Mouse (Mus musculus): ENCODE measurements at regions not wholly inside any gene's neighbourhood (a gene's known extent, or its start where the extent isn't known, plus 50 kb on each side); places are given as distances from the start of the nearest gene placed in this dataset.

DNA sequence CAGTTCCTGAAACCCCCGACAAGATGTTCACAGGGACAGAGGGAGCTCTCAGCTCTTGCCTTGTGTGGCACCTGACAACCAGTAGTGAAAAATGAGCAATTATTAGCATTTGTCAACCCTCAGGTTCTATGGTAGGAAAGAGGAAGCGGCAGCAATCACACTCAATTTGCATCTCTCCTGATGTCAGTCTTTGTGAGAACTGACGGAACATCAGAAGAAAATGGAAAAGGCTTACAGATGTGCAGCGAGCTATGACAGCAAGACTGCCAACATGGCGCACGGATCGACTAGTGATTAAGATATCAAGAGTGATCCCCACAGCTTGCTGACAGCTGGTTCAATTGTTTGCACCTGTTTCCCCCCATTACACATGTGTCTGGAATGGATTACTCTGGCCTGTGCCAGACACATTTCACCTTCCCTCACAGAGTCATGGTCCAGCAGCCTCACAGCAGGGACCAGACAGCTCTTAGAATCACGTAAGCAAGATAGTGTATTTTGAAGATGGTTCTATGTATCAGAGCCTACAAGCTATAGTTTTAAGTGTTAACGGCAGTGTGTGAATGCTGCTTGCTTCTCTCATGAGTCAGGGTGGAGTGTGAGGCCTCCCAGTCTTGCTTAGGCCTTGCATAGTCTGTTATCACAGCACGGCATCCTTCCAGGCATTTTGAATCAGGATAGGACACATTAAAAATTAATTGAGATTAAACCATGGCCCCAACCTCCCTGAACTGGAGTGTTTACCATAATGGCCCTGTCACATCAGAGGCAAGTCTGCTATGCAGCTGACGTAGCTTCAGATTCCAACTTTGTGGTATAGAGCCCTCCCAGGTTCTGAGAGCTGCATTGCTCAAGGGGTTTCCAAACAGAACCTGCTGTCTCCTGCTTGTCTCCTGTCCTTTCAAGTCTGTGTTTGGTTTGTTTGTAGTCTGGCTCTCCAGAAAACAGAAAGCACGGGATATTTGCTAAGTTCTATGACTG is 2258.0 kb downstream of the 4930444P10Rik start:
- no peak for DNase-seq (ENCODE audit: low read depth, low spot score)

DNA sequence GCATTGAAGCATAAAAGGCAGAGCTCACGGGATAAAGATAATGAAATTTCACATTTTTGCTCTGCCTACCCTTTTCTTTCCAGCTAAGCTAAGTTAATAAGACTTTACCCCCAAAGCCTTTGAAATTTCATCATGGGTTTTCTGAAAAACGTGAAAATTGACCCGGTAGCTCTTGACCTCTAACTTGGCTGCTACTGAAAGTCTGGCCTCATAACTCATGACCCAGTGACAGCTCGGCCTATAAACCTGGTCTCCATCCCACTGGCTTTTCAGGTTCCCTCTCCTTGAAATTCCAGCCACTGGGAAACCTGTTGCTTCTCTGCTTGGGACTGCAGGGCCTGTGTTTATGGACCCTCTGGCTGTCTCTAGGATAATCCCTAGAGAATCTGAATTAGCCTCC is 2285.3 kb downstream of the 4930444P10Rik start:
- no peak for DNase-seq (ENCODE audit: low read depth, low spot score)

DNA sequence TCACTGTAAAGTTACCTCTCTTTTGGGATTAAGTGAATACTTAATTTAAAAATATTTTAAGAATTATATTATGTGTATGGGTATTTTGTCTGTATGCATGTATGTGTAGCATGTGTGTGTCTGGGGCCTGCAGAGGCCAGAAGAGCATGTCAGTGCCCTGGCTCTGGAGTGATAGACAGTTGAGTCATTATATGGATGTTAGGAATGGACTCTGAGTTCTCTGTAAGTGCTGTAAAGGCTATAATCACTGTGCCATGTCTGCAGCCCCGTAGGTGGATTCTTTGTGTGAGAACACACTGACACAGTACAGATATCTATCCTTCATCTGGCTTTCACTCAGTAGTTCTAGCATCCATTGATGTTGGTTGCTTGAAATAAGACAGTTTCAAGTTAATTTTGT is 2292.7 kb downstream of the 4930444P10Rik start:
- no peak for DNase-seq (ENCODE audit: low read depth, low spot score)

DNA sequence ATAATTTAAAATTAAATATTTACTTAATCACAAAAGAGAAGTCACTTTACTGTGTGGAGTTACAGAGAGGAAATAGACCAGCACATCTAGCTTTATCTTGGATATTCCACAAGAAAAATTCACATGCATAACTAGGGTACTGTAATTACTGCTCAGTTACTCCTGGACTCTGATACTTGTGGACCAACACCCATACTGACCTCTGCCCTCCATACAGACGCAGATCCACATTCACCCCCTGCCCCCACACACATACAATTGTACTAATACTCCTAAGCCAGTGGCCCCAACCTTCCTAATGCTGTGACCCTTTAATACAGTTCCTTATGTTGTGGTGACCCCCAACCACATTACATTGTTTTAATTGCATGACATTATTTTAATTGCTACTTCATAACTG is 2294.3 kb downstream of the 4930444P10Rik start:
- no peak for DNase-seq (ENCODE audit: low read depth, low spot score)

DNA sequence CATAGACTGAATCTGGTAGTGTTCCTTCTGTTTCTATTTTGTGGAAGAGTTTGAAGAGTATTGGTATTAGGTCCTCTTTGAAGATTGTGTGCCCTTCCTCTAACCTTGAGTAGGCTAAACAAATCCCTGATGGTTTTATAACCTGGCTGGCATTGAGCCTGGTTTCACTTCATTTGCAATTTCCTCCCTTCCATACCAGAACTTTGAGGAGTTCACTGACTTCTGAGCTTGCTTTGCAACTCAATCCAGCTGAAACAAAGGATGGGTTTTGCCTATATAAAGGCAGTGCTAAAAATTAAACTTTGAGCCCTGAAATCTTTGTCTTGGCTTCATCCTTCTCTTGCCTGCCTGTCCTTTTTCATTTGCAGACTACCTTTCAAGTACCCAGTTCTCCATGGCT is 2297.9 kb downstream of the 4930444P10Rik start:
- no peak for DNase-seq (ENCODE audit: low read depth, low spot score)

DNA sequence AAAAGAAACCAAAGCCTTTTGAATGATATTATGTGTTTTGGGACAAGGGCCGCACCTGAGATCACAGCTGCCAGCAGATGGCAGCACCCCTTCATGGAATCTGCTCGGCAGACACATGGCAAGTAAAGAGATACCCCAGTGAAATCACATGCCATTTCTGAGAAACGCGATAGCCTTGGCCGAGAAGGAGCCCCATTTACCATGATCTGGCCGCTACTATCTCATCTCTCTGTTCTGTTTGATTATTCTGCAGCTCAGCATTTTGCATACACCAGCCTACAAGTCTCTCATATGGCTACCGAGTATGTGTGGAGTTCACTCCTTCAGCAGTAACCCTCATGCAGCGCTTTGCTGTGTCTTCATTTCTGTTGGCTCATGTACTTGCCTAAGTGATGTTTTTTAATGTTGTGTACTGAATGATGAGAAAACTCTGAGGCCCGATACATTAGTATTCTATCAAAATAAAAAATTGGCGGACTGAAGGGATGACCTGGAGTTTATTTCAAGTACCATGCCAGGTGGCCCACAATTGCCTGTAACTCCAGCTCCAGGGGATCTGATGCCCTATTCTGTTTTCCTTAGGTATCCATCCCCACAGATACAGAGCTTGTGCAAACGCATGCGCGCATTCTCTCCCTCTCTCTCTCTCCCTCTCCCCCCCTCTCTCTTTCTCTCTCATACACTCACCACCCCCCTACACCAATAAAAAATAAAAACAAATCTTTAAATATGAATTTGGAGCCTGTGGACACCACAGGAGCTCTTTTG is 2303.6 kb downstream of the 4930444P10Rik start:
- DNase-seq (ENCODE audit: low read depth, low spot score), result peak; percentile 67

DNA sequence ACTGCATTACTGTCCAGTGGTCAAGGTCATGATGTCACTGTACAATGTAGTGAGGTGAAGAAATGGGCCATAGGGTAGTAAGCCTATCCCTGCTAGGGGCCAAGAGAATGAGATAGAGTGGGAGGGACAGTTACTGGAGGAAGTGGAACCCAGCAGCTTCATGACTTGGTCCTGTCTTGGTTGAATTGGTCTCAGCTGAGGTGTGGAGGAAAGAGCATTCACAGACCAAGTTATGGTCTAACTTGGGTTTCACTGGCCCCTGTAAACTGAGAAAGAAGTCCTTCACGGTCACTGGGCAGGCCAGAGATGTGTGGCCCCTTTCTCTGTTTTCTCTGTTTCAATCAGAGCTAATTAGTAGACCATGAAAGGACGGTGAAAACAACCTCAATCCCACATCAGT is 2306.1 kb downstream of the 4930444P10Rik start:
- DNase-seq (ENCODE audit: low read depth, low spot score), result no peak

DNA sequence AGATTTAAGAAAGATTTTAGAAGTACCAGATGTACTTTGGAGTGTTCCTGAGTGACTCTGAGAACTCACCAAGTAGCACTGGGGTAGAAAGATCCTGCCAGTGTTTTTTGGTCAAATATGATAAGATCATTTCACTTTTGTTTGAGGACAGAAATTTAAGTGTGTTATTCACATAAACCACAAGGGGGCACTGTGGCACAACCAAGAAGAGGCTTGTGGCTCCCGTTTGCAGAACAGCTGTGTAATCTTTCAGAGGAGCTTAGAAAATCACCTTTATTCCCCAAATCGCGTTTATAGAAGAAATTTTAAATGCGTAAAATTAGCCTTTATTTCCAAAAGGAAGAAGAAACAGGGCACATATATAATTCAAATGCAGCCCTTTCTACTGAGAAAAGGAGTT is 2308.7 kb downstream of the 4930444P10Rik start:
- peak; percentile 50 for DNase-seq (ENCODE audit: low read depth, low spot score)

DNA sequence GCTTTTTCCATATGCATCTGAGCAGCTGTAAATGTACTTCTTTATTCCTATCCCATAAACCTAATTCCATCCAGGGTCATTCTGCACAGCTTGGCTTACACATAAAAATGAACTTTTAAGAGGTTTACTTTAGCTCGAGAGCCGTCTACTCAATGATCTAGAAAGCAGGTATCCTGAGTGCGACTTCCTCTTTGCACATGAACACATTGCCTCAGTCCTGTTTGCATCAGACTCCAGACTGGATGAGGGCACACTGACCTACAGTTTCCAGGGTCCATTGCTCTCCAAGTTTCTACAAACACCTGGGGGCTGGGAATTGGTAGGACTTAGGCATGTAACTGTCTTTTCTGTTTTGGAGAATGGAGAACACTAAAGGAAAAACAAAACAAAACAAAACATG is 2310.5 kb downstream of the 4930444P10Rik start:
- DNase-seq (ENCODE audit: low read depth, low spot score), result no peak

DNA sequence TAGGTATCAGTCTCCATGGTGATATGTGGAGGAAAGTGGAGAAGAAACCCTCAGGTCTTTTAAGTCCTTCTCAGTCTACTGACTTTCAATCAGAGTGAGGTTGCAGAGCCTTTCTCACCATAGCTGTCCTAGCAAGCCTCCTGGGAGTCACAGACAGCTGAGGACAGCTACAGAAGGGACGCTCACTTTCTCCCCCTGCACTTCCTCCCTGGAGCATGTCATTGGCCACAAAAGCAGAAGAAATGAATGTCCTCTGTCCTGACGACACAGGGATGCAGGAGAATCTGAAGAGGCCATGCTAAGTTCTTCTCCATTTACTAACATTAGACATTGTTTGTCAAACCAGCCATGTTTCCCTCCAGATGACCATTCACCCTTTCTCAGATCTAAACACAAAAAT is 2321.0 kb downstream of the 4930444P10Rik start:
- DNase-seq (ENCODE audit: low read depth, low spot score), result no peak

DNA sequence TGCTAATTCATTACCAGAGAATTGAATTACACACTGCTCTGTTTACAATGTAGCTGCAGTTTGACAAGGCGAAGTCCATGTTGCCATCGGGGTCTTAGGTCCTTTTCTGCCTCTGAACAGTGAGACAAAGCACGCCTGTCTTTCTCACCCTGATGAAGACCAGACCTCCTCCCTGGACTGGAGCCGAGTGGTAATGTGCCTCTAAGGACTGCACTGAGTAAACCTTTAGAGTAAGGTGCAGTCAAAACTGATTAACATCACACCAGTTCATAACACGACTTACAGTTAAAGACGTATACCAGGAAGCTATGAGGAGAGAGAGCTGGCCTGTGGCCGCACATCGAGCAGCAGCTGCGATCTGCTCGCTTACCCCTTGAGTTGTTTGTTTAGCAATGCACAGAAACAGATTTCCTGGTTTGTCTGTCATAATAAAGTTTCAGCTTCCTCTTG is 2322.1 kb downstream of the 4930444P10Rik start:
- DNase-seq (ENCODE audit: low read depth, low spot score), result no peak

DNA sequence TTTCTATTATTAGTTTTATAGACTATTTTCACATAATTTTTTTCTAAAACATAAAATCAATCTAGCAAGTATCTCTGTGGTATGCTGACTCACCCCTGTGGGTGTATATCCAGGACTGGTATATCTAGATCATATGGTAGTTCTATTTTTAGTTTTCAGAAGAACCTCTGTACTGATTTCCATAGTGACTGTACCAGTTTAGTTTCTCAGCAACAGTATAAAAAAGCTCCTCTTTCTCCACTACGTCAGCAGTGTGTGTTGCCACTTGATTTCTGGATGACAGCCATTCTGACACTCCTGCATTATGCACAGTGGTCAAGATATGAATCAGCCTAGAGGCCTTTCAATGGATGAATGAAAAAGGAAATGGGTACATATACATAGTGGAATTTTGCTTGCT is 2338.6 kb downstream of the A830018L16Rik start:
- no peak for DNase-seq (ENCODE audit: low read depth, low spot score)

DNA sequence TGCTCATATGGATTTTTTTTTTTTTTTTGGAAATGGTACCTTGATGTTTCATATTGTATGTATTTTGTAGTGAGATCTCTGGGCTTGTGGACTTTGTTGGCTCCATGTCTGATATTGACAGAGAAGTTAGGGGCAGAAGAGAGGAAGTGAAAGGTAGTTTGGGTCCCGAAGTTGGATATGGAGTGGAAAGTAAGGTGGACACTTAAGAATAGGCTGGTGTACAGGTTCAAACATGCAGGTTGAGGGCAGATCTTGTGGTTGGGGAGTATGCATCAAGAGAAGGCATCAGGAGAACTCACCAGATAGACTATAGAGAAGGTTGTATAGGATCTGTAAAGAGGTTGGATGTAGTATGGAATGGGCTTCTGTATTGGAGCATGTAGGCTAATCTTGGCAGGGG is 2337.5 kb downstream of the A830018L16Rik start:
- no peak for DNase-seq (ENCODE audit: low read depth, low spot score)

All from brain, embryonic 18.5 days (tissue).